Mouse (Mus musculus) 416B (cell line): Measurements from ENCODE around the gene Plekhg5.
A peak's percentile ranks its signal among the peaks of the same experiment; 100 is the strongest.

Experiments used
- DNase-seq: peaks from one replicate; pipeline ENCODE4 v3.0.0; 2011; ENCODE audit warnings: low read depth

The Plekhg5 gene

DNA sequence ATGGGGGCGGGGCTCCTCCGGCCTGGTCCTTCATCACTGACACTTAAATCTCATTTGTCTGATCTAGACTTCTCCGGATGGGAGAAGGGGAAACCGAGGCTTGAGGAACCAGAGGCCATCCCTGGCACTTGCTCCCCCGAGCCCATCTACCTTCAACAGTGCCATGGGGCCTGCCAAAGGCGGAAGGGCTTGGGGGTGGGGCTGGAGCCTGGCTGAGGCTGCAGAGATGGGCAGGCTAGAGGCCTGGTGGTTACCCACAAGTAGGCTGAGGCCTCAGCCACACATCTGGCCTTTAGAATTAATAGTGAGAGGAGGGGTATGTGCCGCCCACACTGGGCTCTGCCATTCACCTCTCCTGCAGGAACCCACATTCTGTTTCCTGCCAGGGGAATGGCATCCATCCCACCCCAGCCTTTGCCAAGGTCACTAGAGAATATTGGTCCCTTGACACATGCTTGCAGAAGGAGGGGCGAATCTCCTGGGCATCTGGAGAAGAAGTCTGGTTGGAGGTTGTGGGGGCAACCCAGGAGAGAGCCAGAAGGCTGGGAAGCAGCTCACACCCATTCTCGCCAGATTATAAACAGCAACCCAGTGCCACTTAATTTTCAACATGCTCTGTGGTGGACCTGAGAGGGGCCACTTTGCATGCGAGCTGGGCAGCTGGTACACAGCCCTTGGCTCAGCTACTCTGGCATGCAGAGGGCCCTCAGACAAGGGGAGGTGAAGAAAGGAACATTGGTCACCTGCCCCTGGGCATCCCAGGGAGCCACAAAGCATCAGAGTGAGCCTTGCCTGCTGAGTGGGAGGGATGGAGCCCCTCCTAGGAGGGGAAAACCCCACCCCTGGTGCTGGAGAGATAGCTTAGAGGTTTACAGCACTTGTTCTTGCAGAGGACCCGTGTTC, 1.6 kb upstream of the Plekhg5 start:
- DNase-seq, result peak; percentile 76

DNA sequence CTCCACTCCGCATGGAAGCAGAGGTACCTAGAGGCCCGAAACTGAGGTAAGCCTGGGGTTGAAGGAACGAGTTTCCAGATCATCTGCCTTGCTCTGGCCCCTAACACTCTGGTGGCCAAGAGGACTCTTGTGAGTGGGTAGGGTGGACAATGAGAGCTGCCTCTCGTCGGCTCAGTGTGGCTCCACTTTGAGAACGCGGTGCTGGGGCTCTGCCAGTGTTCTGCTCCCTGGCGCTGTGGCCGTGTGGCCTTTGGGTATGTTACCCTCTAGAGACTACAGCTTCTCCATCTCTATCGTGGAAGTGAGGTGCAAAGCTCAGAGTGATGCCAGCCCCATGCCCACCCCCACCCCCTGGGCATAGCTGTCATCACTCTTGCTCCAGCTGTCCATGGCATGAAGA, 357 bp downstream of the Plekhg5 start:
- DNase-seq, result no peak

DNA sequence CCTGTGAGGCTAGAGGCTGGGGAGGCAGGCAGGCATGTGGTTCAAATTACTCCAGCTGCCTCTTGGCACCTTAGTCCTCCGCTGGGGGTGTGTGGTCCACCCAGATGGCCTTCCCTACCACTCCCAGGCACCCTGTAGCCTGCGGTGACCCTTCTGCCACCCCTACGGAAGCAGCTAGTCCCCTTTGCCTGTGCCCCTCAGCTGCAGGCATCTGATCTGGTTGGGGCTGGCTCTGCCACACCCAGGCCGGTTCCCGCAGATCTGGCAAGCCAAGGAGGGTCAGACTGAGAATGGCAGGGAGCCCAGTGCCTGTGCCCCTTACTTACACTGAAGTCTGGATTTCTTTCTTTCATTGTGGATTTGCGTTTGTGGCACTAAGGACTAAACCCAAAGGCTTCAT, 1.4 kb downstream of the Plekhg5 start:
- no peak for DNase-seq

DNA sequence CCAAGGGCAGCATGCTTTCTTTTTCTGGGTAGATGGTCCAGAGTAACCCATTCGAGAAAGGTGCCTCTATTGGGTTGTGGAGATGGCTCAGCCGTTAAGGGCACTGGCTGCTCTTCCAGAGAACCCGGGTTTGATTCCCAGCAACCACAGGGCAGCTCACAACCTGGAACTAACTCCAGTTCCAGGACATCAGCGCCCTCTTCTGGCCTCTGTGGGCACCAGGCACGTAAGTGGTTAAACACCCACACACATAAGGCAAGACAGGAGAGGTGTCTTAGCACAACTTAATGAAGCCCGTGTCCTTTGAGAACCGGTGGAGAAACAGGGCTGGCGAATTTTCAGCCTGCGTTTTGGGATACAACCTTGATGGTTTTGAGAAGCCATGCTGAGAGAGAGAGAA, 2.2 kb downstream of the Plekhg5 start:
- DNase-seq, result no peak

DNA sequence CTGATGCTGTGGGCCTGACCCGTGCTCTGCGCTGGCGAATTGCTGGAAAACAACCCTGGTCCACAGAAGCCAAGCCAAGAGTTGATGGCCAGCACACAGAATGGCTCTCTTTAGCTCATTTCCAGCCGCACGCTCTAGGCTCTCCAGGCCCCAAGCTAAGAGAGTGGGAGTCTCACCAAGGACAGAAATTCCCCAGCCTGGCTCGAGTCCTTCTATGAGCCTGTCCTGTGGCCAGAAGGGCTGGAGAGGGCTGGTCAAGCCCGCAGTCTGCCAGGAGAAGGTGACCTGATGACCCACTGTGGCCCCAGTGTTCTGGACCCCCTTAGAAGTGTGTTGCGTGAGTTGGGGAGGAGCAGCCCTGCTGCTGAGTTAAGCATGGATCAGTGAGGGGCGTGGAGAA, 4.9 kb downstream of the Plekhg5 start:
- no peak for DNase-seq

DNA sequence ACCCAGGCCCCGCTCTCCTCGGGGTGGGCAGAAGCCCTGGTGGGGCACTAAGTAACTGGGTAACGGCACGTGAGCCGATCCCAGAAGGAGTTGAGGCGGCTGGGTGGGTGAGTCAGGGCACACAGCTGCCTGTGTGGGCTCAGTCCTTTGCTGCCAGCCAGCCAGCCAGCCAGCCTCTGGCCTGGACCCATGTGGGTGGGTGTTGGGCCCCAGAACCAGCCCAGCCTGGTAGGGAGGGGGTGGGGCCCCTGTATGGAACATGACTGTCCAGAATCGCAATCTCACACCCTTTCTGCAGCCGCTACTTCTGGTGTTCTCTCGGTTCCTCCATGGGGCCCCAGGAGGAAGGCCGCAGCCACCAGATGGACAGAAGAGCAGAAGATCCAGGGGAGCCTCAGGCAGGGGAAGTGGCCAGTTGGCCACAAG, 5.8 kb downstream of the Plekhg5 start:
- peak; percentile 74 for DNase-seq

DNA sequence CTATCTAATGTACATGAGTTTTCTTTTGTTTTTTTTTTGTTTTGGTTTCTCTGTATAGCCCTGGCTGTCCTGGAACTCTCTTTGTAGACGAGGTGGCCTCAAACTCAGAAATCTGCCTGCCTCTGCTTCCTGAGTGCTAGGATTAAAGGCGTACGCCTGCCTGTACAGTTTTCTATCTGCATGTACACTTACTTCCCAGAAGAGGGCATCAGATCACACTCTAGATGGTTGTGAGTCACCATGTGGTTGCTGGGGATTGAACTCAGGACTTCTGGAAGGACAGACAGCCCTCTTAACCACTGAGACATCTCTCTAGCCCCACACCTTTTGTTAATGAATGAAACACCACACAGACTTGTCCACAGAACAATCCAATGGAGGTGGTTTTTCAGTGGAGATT, 7.0 kb downstream of the Plekhg5 start:
- peak; percentile 62 for DNase-seq

DNA sequence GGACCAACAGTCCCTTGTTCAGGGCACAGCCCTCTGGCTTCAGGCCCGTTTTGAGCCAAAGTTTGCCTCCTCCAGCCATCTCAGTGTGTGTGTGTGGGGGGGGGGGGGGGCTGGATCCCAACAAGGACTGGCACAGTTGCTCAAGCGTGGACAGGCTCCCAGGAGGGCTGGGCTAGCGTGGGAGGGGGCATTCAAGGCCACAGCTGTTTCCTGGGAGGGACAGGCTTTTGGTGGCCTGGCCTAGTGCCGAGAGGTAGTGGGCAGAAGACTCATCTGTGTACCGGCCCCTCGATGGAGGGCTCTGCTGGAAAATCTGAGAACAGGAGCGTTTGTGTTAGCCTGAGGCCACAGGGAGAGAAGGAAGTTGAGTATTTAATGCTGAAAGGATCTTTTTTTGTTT, 7.6 kb downstream of the Plekhg5 start:
- DNase-seq, result peak; percentile 64

DNA sequence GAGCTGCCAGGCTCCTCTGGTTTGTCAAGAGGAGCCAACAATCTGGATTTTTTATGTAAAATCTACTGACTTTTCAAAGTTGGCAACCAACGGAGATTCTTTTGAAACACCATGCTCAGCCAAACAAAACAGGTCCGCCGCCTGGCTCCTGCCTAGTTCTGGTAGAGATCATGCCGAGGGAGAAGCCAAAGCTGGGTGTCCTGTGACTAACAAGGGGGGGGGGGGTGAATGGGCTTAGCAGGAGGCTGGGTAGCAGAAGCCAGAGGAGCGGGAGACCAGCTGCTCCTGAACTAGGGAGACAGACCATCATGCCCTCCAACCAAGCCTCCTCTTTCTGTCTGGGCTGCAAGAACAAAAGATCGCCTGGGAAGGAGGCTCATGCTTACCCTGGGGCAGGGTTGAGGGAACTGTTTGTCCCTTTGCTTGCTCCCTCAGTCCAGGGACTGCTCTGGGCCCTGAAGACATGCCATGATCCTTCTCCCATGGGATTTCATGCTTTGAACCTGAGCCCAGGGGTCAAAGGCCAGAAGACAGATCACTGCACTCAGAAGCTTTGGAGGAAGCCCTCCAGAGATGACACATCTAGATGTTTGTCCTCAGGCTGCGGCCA, 11.4 kb downstream of the Plekhg5 start:
- no peak for DNase-seq

DNA sequence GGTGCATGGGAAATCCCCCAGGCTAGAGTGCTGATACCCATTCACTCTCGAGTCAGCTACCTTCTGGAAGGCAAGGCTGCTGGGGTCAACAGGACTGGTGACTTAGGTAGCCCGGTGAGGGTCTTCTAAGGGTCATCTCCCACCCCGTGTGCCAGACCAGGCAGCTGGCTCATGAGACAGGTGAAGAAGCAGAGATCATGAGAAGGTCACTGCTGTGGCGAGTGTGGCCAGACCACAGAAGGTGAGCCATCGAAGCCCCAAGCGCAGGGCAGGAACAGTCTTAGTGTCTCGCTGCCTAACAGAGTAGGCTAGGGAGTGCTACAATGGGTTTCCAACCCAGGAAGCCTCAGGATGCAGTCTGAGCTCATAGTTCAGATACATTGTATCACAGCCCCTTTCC, 12.3 kb downstream of the Plekhg5 start:
- no peak for DNase-seq

DNA sequence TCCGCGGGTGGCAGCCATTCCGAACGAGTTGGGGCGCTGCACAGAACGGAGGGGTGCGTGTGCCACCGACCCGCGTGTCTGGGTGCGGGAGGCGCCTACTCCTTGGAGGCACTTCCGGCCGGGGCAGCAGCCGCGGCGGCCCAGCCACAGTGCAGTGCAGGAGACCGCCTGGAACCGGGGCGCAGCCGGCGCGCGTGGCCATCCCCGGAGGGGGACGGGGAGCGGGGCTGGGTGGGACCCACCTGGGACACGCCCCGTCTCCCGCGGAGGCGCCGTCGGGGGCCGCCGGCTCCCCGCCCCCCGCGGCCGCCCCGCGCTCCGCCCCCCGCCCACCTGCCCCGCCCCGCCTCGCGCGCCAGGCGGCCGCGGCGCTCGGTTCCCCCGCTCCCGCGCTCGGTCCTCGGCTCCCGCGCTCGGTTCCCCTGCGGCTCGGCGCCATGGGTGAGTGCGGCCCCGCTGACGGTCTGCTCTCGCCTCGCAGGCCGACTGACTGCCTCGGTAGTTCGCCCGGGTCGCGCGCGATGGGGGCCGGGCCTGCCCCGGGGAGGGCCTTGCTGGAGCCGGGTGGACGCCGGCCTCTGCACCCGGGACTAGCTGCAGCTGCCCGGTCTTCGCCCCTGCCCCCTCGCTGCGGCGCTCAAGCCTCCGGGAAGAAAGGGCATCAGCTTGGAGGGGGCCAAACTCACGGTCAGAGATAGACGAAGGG, 14.4 kb downstream of the Plekhg5 start:
- DNase-seq, result no peak

DNA sequence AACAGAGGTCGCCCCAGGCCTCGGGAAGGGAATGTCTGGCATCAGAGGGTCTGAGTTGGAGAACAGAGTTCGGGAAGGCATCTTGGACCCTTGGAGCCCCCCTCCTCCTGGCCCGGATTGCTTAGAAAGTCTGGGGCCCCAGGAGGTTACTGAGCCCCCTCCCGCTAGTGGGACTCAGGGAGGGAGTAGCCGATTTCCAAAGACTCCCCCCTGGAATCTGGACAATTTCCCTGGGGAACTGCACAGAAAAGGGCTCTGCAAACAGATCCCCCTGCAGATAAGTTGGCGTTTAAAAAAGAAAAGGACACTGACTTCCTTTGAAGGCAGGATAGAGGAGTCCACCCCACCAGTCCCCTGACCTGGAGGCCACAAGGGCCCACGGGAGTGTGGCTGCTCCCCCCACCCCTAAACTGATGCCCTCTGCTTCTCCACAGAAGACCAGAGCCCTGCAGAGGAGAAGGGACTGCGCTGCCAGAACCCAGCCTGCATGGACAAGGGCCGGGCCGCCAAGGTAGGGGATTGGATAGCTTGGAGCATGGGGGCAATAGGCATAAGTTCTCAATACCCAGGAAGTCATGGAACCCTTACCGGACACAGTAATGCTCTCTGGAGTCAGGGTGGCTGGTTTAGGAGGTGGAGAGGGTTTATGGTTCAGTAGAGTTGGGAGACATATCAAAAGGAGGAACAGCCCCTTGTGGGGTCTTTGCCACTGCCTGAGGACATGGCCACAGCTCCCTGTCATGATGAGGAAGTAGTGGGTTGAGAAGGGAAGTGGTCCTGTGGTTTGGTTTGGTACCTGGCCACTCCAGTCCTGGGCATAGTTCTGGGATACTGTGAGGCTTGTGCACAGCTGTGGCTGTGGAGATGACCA, 15.1 kb downstream of the Plekhg5 start:
- peak; percentile 55 for DNase-seq

DNA sequence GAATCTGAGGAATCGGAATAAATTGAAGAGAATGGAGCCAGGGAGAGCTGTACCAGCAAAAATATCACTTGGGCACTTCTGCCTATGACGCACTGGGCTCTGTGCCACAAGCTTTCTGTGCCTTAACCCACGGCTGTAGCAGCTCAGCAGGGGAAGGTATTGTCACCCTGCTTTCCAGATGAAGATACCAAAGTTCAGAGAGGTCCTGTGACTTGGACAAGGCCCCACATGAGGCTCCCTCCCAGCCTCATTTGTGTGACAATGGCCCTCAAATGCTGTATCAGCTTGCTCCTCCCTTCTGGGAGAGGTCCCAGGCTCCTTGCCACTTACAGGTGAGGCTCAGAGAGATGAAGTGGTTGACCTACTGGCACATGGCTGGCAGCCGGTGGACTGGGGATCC, 15.8 kb downstream of the Plekhg5 start:
- no peak for DNase-seq

DNA sequence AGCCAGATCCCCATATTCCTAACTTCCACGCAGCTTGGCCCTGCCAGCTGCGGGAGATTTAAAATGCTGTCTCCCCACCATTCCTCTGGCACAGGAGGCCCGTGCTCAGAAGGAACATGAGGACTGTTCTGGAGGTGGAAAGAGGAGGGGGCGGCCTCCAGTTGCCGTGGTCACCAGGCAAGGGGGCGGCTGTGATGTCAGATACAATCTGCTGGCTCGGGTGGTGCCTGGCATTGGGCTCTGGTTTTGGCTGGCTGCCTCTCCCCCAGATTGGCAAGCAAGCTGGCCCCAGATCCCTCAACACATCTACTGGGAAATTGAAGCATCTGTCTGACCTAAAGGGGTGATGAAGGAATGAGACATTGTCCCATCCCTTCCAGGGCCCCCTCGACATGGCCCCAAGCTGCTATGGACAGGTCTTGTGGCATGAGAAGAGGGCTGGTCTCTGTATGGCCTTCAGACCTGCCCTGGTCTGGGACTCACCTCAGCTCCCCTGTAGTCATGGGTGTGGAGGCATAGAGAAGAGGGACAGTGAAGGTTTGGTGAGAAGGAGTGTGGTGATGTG, 16.3 kb downstream of the Plekhg5 start:
- DNase-seq, result no peak

DNA sequence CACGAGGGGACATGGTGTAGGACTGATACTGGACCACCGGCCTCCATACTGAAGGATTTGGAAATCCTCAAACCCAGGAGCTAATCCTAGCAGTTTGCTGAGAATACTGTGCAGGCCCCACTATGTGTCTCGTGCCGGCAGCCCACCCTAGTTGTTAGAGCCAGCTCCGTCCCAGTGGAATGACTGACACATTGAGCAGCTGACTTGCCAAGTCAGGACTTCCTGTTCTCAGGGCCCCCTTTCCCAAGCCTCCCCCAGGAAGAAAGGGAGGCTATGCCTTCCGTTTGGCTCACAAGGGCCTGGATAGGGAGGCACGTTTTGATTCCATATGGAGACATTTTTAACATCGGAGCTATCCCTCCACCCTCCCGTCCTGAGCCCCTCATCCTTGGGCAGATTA, 17.9 kb downstream of the Plekhg5 start:
- no peak for DNase-seq

DNA sequence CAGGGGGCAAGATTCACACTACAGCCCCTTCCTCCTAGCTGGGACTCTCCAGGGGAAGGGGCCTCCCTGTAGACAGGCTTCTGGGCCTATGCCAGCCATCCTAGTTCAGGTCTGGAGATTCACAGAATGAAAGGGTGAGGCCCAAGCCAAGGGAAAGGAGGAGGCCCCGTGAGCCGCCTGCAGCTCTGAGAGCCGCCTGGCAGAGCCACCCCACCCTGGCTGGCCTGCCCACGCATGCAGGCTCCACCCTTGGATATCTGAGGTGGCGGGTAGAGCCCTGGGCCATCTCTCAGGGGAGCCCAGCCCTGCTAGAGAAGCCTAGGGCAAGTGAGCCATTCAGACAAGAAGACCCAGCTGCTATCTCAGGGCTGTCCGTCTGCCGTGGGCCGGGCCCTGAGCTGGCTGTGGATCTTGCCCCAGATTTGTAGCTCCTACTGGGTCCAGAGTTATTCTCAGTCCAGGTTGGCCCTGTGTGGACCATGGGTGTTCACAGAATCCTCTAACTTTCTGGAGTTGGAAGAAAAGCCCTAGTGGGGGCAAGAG, 20.5 kb downstream of the Plekhg5 start:
- no peak for DNase-seq

DNA sequence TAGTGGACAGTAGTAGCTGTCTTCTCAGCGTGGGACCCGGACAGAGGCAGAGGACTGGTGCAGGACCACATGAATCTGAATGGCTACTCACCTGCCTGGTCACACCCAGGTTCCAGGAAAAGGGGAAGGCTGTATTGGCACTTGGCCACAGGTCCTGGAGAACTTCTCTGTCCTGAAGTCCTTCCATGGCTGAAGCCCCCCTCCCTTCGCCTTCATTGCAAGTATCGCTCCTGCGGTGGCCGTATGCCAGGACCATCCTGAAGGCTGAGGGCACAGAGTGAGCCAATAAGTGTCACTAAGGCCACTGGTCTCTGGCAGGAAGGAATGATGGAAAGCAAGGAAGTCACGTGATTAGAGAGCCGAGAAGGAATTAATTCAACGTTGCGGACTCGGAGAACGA, 21.9 kb downstream of the Plekhg5 start:
- DNase-seq, result no peak

DNA sequence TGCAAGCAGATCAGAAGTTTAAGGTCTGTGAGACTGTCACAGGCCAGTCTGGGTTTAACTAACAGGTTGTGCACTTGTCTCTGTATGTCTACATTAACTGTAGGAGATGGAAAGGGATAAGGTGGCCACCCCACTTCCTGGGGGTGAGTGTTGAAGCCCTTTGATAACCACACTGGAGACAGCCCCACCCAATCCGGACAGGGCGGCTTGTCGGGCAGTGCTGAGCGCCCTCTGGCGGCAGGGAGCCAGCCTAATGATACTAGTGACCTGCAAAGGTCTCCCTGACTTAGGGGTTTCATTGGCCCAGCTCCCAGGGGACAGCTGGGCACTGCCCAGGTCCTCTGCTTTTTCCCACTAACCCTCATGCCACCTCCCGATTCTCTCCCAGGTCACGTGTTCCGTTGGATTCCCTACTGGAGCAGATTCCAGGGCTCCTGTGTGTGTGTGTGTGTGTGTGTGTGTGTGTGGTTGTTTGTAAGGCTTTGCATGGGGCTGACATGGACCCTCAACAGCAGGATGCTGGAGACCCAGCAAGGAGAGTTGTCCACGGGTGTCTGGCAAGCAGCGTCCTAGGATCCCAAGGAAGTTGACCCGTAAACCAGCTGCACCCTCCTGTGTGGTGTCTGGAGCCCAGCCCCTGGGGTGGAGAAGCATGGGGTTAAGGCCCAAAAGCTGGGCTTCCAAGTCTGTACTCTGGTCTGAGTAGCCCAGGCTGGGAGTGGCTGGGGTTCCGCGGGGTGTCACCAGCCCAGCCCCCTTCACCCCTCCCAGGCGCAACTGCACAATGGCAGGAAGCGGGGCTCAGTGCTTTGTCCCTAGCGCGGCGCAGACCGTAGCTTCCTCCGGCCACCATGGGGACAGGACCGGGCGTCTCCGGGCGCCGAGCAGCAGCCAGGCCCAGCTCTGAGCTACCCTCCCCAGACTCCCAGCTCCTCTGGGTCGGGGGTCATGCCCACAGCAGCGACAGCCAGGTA, 23.9 kb downstream of the Plekhg5 start:
- peak; percentile 87 for DNase-seq

DNA sequence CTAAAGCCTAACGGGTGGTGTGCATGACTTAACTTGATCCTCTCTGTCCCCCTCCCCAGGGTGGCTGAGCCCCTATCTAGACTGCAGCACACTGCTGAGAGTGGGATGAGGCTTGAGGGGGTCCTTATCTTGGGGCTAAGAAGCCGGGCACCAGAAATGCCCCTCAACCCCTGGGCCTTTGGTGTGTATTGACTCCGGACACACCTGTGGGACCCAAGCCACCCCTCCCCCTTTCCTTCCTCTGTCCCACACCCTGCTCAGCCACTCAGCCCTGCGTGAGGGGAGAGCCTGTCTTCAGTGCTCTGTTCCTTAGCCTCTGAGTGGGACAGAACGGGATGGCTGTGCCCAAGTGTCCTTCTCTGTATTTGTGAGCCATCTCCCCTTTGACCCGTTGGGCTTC, 24.6 kb downstream of the Plekhg5 start:
- no peak for DNase-seq
